Mouse (Mus musculus) ES-Bruce4 (cell line): ENCODE data around the gene Ntn4.

Source experiments
- EP300 ChIP-seq: IDR thresholded peaks from 2 replicates; pipeline ENCODE4 v1.6.1; 2011; ENCODE audit warnings: low read depth, low read length; ENCODE audit not compliant: insufficient read depth
- POLR2A ChIP-seq: IDR thresholded peaks from one replicate; pipeline ENCODE4 v1.8.1; 2011; ENCODE audit warnings: low read length; ENCODE audit not compliant: insufficient read depth

- TF ChIP-seq EP300 (no peak), POLR2A (no peak)
Observed at GRCm38 (mm10) chr10:93771931-93772465, 131.5 kb downstream of the Ntn4 start.
